ENCODE assay signal across 16 mouse cellular contexts in genomic region chr9:9781157-9781884, GRCm38 (mm10).
DNase-seq lines count a peak whose midpoint lies in the region; ATAC-seq lines count a peak whose summit lies in the region.
"Had no signal": no experiment of that assay in that cellular context is flagged by ENCODE, and none has a peak within 500 bp of the region (broad histone marks: within the 10 kb centered on the region; RNA-seq: fewer than 3 reads in every experiment).

No protein-coding gene starts in this region.

- no peak overlapping the region for H3K27ac ChIP-seq in neural tube, embryonic 11.5 days (ENCODE audit: low read depth, low read length)
- H3K27ac ChIP-seq in hindbrain, embryonic 16.5 days (ENCODE audit: low read depth, low read length) = no peak overlapping the region
- H3K27ac ChIP-seq in midbrain, embryonic 15.5 days = no peak overlapping the region
- H3K27ac ChIP-seq: embryonic facial prominence, embryonic 13.5 days; heart, embryonic 13.5 days; left cerebral cortex, adult 2 months; limb, embryonic 10.5 days; stomach, postnatal 0 days had no signal

- no peaks in the 10 kb centered on the region for H3K36me3 ChIP-seq in neural tube, embryonic 11.5 days (ENCODE audit: control insufficient read depth, insufficient read depth, low read length)
- H3K36me3 ChIP-seq in hindbrain, embryonic 16.5 days (ENCODE audit: control insufficient read depth, insufficient read depth, low read length) = no peaks in the 10 kb centered on the region
- no peaks in the 10 kb centered on the region for H3K36me3 ChIP-seq in midbrain, embryonic 15.5 days (replicated peaks)
- H3K36me3 ChIP-seq: embryonic facial prominence, embryonic 13.5 days; heart, embryonic 13.5 days; limb, embryonic 10.5 days had no signal

- ATAC-seq in neural tube, embryonic 11.5 days (ENCODE audit: insufficient read depth, low FRiP score, low TSS enrichment) = peak; percentile 59
- ATAC-seq in hindbrain, embryonic 16.5 days = peak; percentile 65
- ATAC-seq in midbrain, embryonic 15.5 days (replicated peaks) = peak; percentile 91
- ATAC-seq: liver, postnatal 0 days had no signal

- H3K9me3 ChIP-seq in neural tube, embryonic 11.5 days (ENCODE audit: control insufficient read depth, low read length) = no peaks in the 10 kb centered on the region
- no peaks in the 10 kb centered on the region for H3K9me3 ChIP-seq in hindbrain, embryonic 16.5 days (ENCODE audit: control insufficient read depth, low read length)
- no peaks in the 10 kb centered on the region for H3K9me3 ChIP-seq in midbrain, embryonic 15.5 days
- H3K9me3 ChIP-seq: embryonic facial prominence, embryonic 13.5 days; heart, embryonic 13.5 days; limb, embryonic 10.5 days had no signal

- DNase-seq in neural tube, embryonic 11.5 days (ENCODE audit: low spot score) = no peak
- no peak for DNase-seq in neural tube, embryonic 10.5 days (ENCODE audit: extremely low spot score, low spot score)
- no peak for DNase-seq in left cerebral cortex, adult 11 months (ENCODE audit: low spot score)
- DNase-seq in cerebellum, adult 9-11 months = no peak
- DNase-seq in left cerebral cortex, postnatal 10 days (ENCODE audit: extremely low spot score in 1 of 2, low spot score in 2 of 2) = no peak
- DNase-seq: cerebellum, adult 9-10 months; kidney, adult 9 months; kidney, postnatal 25 days; liver, postnatal 0 days had no signal

- intact Hi-C loops in left cerebral cortex, postnatal 10 days (cut with DNase I) = no loop called here

- H3K27me3 ChIP-seq in neural tube, embryonic 11.5 days (ENCODE audit: control insufficient read depth, insufficient read depth, low read length) = no peaks in the 10 kb centered on the region
- no peaks in the 10 kb centered on the region for H3K27me3 ChIP-seq in hindbrain, embryonic 16.5 days (replicated peaks; ENCODE audit: control insufficient read depth, insufficient read depth, low read length)
- no peaks in the 10 kb centered on the region for H3K27me3 ChIP-seq in midbrain, embryonic 15.5 days (replicated peaks)
- H3K27me3 ChIP-seq: embryonic facial prominence, embryonic 13.5 days; heart, embryonic 13.5 days had no signal

- H3K9ac ChIP-seq in neural tube, embryonic 11.5 days (ENCODE audit: low read length) = no peak overlapping the region
- H3K9ac ChIP-seq in hindbrain, embryonic 16.5 days (ENCODE audit: low read depth, low read length) = no peak overlapping the region
- no peak overlapping the region for H3K9ac ChIP-seq in midbrain, embryonic 15.5 days
- H3K9ac ChIP-seq: embryonic facial prominence, embryonic 13.5 days; heart, embryonic 13.5 days; liver, postnatal 0 days had no signal

- 73% methylated on average over 9 of the region's 9 CpGs for WGBS in neural tube, embryonic 11.5 days
- WGBS in hindbrain, embryonic 16.5 days = 57% methylated on average over 9 of the region's 9 CpGs
- 65% methylated on average over 9 of the region's 9 CpGs for WGBS in midbrain, embryonic 15.5 days

- no peak overlapping the region for H3K4me2 ChIP-seq in neural tube, embryonic 11.5 days (ENCODE audit: low read depth)
- no peak overlapping the region for H3K4me2 ChIP-seq in hindbrain, embryonic 16.5 days (ENCODE audit: low read length)
- H3K4me2 ChIP-seq in midbrain, embryonic 15.5 days = no peak overlapping the region
- H3K4me2 ChIP-seq: embryonic facial prominence, embryonic 13.5 days; heart, embryonic 13.5 days had no signal

- no peak overlapping the region for H3K4me3 ChIP-seq in neural tube, embryonic 11.5 days (ENCODE audit: low read depth, low read length)
- H3K4me3 ChIP-seq in hindbrain, embryonic 16.5 days (ENCODE audit: low read length) = no peak overlapping the region
- no peak overlapping the region for H3K4me3 ChIP-seq in midbrain, embryonic 15.5 days
- H3K4me3 ChIP-seq: embryonic facial prominence, embryonic 13.5 days; heart, embryonic 13.5 days; left cerebral cortex, adult 2 months; limb, embryonic 10.5 days had no signal

- no peaks in the 10 kb centered on the region for H3K4me1 ChIP-seq in neural tube, embryonic 11.5 days (ENCODE audit: control insufficient read depth, insufficient read depth, low read length)
- no peaks in the 10 kb centered on the region for H3K4me1 ChIP-seq in hindbrain, embryonic 16.5 days (ENCODE audit: control insufficient read depth, insufficient read depth, low read depth, low read length)
- H3K4me1 ChIP-seq in midbrain, embryonic 15.5 days = no peaks in the 10 kb centered on the region
- H3K4me1 ChIP-seq: embryonic facial prominence, embryonic 13.5 days; heart, embryonic 13.5 days; limb, embryonic 10.5 days had no signal
